ENCODE assay signal across 9 mouse cellular contexts in genomic region chr3:38357905-38358491, GRCm38 (mm10).
DNase-seq lines count a peak whose midpoint lies in the region; ATAC-seq and TF ChIP-seq lines count a peak whose summit lies in the region.
"Had no signal": no experiment of that assay in that cellular context is flagged by ENCODE, and none has a peak within 500 bp of the region (broad histone marks: within the 10 kb centered on the region; RNA-seq: fewer than 3 reads in every experiment).

No protein-coding gene starts in this region.

- no peak for TF ChIP-seq CTCF in lung, embryonic 14.5 days (IDR thresholded peaks at IDR 0.05; ENCODE audit: low read depth)

- no peak overlapping the region for H3K27ac ChIP-seq in lung, embryonic 14.5 days (ENCODE audit: low read depth)
- H3K27ac ChIP-seq in liver, embryonic 11.5 days (ENCODE audit: low read depth, low read length), result no peak overlapping the region
- H3K27ac ChIP-seq: limb, embryonic 13.5 days had no signal

- H3K4me2 ChIP-seq in lung, embryonic 14.5 days, result peak overlapping the region; percentile 8; the same call in 1 of the 2 replicates
- peak overlapping the region; percentile 41 for H3K4me2 ChIP-seq in liver, embryonic 11.5 days
- H3K4me2 ChIP-seq: limb, embryonic 13.5 days had no signal

- 14% methylated on average over 14 of the region's 14 CpGs for WGBS in lung, embryonic 14.5 days
- 9% methylated on average over 14 of the region's 14 CpGs for WGBS in liver, embryonic 11.5 days

- peak; percentile 46 for DNase-seq in lung, embryonic 14.5 days
- no peak for DNase-seq in lung, postnatal 14 days
- DNase-seq in adrenal gland, postnatal 10 days, result peak; percentile 59
- DNase-seq in heart, adult 8-10 months (ENCODE audit: low spot score), result peak; percentile 57
- DNase-seq in liver, embryonic 11.5 days (ENCODE audit: low spot score), result peak; percentile 42
- no peak for DNase-seq in frontal cortex, postnatal 10 days (ENCODE audit: low spot score in 2 of 2)
- DNase-seq in urinary bladder, adult 18-20 months (ENCODE audit: low spot score in 2 of 2), result no peak
- DNase-seq in kidney, adult 18-20 months, result no peak

- H3K27me3 ChIP-seq in lung, embryonic 14.5 days (ENCODE audit: insufficient read depth, low read length), result no peaks in the 10 kb centered on the region
- no peaks in the 10 kb centered on the region for H3K27me3 ChIP-seq in liver, embryonic 11.5 days (replicated peaks; ENCODE audit: control insufficient read depth, insufficient read depth, low read length)
- H3K27me3 ChIP-seq: limb, embryonic 13.5 days had no signal

- H3K9me3 ChIP-seq in lung, embryonic 14.5 days (ENCODE audit: low read depth, low read length), result no peaks in the 10 kb centered on the region
- no peaks in the 10 kb centered on the region for H3K9me3 ChIP-seq in liver, embryonic 11.5 days (ENCODE audit: control insufficient read depth, low read length)
- H3K9me3 ChIP-seq: limb, embryonic 13.5 days had no signal

- no peak for ATAC-seq in lung, embryonic 14.5 days (ENCODE audit: insufficient read depth)
- ATAC-seq in liver, embryonic 11.5 days (replicated peaks; ENCODE audit: low FRiP score), result peak; percentile 80

- H3K4me3 ChIP-seq in lung, embryonic 14.5 days (ENCODE audit: low read depth, low read length), result no peak overlapping the region
- H3K4me3 ChIP-seq in liver, embryonic 11.5 days (ENCODE audit: low read depth, low read length), result no peak overlapping the region
- H3K4me3 ChIP-seq: limb, embryonic 13.5 days had no signal

- peaks cover 7% of the 10 kb centered on the region for H3K4me1 ChIP-seq in lung, embryonic 14.5 days (ENCODE audit: insufficient read depth)
- H3K4me1 ChIP-seq in liver, embryonic 11.5 days (replicated peaks; ENCODE audit: control insufficient read depth, insufficient read depth, low read length), result peaks cover 17% of the 10 kb centered on the region

- H3K9ac ChIP-seq in lung, embryonic 14.5 days, result no peak overlapping the region; the same call in 1 of the 2 replicates
- no peak overlapping the region for H3K9ac ChIP-seq in liver, embryonic 11.5 days (ENCODE audit: low read depth, low read length)
- H3K9ac ChIP-seq: limb, embryonic 13.5 days had no signal

- H3K36me3 ChIP-seq in lung, embryonic 14.5 days (ENCODE audit: insufficient read depth), result no peaks in the 10 kb centered on the region
- no peaks in the 10 kb centered on the region for H3K36me3 ChIP-seq in liver, embryonic 11.5 days (ENCODE audit: control insufficient read depth, insufficient read depth, low read length)
- H3K36me3 ChIP-seq: limb, embryonic 13.5 days had no signal

Comparison
In these comparisons a context has a peak if more than half of its experiments do, and no peak if none do; other contexts are left out.
1. DNase-seq: peak in lung, embryonic 14.5 days (single experiment), adrenal gland, postnatal 10 days (single experiment), heart, adult 8-10 months (single experiment) and liver, embryonic 11.5 days (single experiment); none in lung, postnatal 14 days (single experiment), frontal cortex, postnatal 10 days (0 of 2), urinary bladder, adult 18-20 months (0 of 2) and kidney, adult 18-20 months (single experiment).